Mouse (Mus musculus) gastrocnemius, postnatal 25 days (tissue): ENCODE results near the gene Aldh8a1. TPM values are rescaled to one million over a fixed set of nuclear protein-coding genes. Genes with fewer than 3 reads are reported as not detected.

Experiments
- DNase-seq: peaks from one replicate; pipeline ENCODE4 v3.0.0; 2022
- total RNA-seq, 2 experiments: library from RNA; stranded (reverse); gene quantifications; 1 replicate in 1 of 2; 2 replicates in 1 of 2; pipeline ENCODE4 v1.2.3; 2021

The Aldh8a1 gene
- total RNA-seq, 2 experiments from 2014 or later = not detected

- DNase-seq = no peak
Observed at GRCm38 (mm10) chr10:21419188-21419587, 42.1 kb downstream of the Aldh8a1 start.

GRCm38 (mm10) chr10:21420457-21421424 is 43.6 kb downstream of the Aldh8a1 start:
- no peak for DNase-seq

- no peak for DNase-seq
Observed at GRCm38 (mm10) chr10:21426515-21426914, 49.4 kb downstream of the Aldh8a1 start.

DNA sequence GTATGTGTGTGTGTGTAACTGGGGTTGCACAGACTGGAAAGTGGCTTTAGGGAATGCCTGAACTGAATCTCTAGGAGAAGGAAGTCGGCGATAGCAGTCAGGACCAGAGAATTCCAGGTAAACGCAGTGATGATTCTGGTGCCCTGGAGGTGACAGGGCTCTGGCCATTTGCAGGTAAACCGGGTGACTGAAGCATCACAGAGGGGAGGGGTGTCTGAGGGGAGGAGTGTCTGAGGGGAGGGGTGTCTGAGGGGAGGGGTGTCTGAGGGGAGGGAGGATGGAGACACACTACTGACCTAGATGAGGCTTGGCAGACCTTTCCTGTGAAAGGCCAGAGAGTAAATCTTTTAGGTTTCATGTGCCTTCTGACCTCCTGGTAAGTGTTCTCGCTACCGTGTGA is 50.9 kb downstream of the Aldh8a1 start:
- no peak for DNase-seq

GRCm38 (mm10) chr10:21439268-21439667 is 62.2 kb downstream of the Aldh8a1 start:
- DNase-seq = no peak

DNA sequence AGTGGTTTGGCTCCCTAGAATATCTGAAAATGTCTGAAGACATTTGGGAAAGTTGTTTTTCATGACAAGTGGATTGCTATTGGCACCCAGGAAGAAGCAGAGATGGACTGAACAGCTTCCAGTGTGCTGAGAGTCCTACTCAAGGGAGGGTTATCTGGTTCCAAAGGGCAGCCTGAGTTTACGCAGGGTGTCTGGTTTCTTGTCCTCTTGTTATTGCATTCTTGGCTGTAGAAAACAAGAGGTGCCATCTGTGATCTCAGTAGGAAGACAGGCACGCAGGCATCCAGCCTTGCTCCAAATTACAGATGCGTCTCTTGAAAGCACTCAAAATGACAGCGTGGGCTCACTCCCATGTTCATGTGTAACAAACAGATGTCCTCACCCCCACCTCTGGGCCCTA is 63.9 kb downstream of the Aldh8a1 start:
- DNase-seq = no peak

DNA sequence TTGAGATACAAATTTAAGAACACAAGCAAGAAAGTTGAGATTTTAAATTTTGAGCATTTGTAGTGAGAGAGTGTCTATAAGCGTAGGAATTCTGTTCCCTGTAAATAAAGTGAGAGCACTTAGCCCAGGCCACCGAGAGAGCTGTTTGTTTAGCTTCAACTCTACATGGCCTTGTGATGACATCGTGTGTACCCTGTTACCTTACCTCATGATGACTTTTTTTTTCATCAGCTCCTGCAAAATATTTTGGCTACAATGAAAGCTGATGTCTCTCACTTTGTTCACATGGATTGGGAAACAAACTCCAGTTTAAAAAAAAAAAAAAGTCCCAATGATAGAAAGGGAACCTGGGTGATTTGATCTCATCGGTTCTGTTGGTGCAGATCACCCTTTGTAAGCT is 64.6 kb downstream of the Aldh8a1 start:
- DNase-seq = no peak

DNA sequence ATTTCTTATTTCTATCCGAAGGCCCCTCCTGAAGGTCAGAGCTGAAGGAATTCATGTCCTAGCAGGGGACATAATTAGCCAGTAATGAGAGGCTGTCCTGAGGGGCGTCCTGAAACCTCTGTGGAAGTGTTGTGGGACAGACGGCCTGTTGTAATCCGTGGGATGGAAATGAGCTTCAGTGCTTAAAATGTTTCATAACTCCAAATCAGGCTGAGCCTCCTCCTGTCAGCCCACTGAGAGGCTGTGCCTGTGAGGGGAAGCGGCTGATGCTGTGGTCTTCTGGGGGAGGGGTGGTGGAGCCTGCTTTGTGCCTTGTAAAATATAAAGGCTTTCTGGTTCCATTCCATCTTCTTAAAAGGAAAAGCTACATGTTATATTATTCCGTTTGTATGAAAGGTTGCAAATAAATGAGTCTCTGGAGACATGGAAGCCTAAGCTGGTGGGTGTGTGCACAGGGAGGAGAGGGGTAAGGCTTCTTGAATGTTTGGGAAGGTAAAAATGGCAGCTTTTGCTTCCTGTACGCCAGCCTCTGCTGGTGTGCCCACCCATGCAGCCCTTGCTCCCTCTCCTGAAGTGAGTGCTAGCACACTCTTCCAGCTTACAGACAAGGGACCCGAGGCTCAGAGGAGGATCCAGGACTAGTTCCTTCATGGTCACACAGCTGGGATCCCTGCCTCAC is 66.7 kb downstream of the Aldh8a1 start:
- DNase-seq = no peak

- DNase-seq = no peak
Observed at GRCm38 (mm10) chr10:21444410-21444809, 67.3 kb downstream of the Aldh8a1 start.

Other genes with a start within 250 kb of the Aldh8a1 start
- under 1 TPM; 0.10 to 0.48 TPM for gene Myb, start 216.3 kb upstream of the Aldh8a1 start, total RNA-seq
- gene Hbs1l, start 81.3 kb upstream of the Aldh8a1 start, total RNA-seq = 10 to 100 TPM; 58.4 to 62.5 TPM
- gene 1700020N01Rik, start 215.9 kb downstream of the Aldh8a1 start, total RNA-seq = not detected